Mouse (Mus musculus) megakaryocyte-erythroid progenitor cell, adult 5 weeks (primary cell): ENCODE measurements around the gene Stx1a. TPM values are rescaled to one million over a fixed set of nuclear protein-coding genes. Genes with fewer than 3 reads are reported as not detected.

Experiments used
- polyA plus RNA-seq: library from polyadenylated mRNA; stranded (reverse); fragments of >175 nt; gene quantifications from 2 replicates; pipeline ENCODE4 v1.2.3, GENCODE M21; 2012

Gene Stx1a
- 2.4 and 3.7 TPM in 2 replicates for polyA plus RNA-seq

GRCm38 (mm10) chr5:135023344-135024173, at the start of gene Stx1a:
Gene Stx1a, plus strand, starts transcription at chr5:135023482.

GRCm38 (mm10) chr5:134985633-134986297, 37.5 kb upstream of the Stx1a start, which contains the start of gene Cldn3:
Gene Cldn3, plus strand, starts transcription at chr5:134986214.

GRCm38 (mm10) chr5:135008671-135009589, 14.4 kb upstream of the Stx1a start, which contains the start of gene Abhd11:
Gene Abhd11, plus strand, starts transcription at chr5:135009152.

GRCm38 (mm10) chr5:135063629-135064381, 40.5 kb downstream of the Stx1a start, which contains the start of gene Dnajc30:
Gene Dnajc30, plus strand, starts transcription at chr5:135064202.

GRCm38 (mm10) chr5:135064909-135065446, 41.7 kb downstream of the Stx1a start, which contains the start of gene Bud23:
Gene Bud23, minus strand, starts transcription at chr5:135064959.

GRCm38 (mm10) chr5:135077564-135078481, 54.5 kb downstream of the Stx1a start, which contains the start of gene Vps37d:
Gene Vps37d, minus strand, starts transcription at chr5:135078266.

GRCm38 (mm10) chr5:135089653-135090052, 66.4 kb downstream of the Stx1a start, which contains the start of gene Mlxipl:
Gene Mlxipl, plus strand, starts transcription at chr5:135089890.

Other genes starting within 250 kb of the Stx1a start
- gene Tmem270, start 116.7 kb upstream of the Stx1a start, polyA plus RNA-seq = not detected in 2 replicates
- 1.2 and 1.6 TPM in 2 replicates for gene Cldn13, start 108.0 kb upstream of the Stx1a start, polyA plus RNA-seq
- 7.8 and 12.3 TPM in 2 replicates for gene Mettl27, start 91.1 kb upstream of the Stx1a start, polyA plus RNA-seq
- gene Cldn4, start 76.5 kb upstream of the Stx1a start, polyA plus RNA-seq = 0.16 and 0.19 TPM in 2 replicates
- gene Cldn3, start 37.3 kb upstream of the Stx1a start, polyA plus RNA-seq = 0.05 and 0.11 TPM in 2 replicates
- 109 and 119 TPM in 2 replicates for gene Abhd11, start 14.3 kb upstream of the Stx1a start, polyA plus RNA-seq
- gene Dnajc30, start 40.7 kb downstream of the Stx1a start, polyA plus RNA-seq = 42.4 and 52.4 TPM in 2 replicates
- 159 and 216 TPM in 2 replicates for gene Bud23, start 41.5 kb downstream of the Stx1a start, polyA plus RNA-seq
- 1.4 and 1.6 TPM in 2 replicates for gene Vps37d, start 54.8 kb downstream of the Stx1a start, polyA plus RNA-seq
- 0.12 and 0.28 TPM in 2 replicates for gene Mlxipl, start 66.4 kb downstream of the Stx1a start, polyA plus RNA-seq
- 21.8 and 22.0 TPM in 2 replicates for gene Tbl2, start 126.2 kb downstream of the Stx1a start, polyA plus RNA-seq
- gene Bcl7b, start 144.8 kb downstream of the Stx1a start, polyA plus RNA-seq = 48.8 and 61.4 TPM in 2 replicates
- 31.5 and 36.2 TPM in 2 replicates for gene Baz1b, start 163.8 kb downstream of the Stx1a start, polyA plus RNA-seq
- gene Fzd9, start 227.7 kb downstream of the Stx1a start, polyA plus RNA-seq = 3.0 and 4.9 TPM in 2 replicates